In the genomic region with DNA sequence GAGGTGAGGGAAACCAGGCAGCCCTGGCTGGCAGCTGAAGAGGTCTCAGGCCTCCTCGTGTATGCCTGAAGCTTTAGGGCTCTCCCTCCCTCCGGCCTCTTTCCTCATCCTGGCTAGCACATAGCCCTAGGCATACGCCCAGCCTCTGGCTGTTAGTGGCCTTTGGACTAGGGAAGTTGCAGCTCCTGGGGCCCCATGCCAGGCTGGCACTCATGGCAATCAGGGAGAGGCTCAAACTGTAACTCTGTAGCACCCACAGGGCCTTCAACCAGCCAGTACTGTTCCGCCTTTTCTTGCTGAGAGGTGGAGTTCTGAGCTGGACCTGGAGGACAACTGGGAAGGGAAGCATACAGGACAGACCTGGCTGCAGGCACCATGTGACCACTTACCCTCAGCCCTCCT, we compare ENCODE assay signal across 11 mouse cellular contexts. TPM values are rescaled to one million over a fixed set of nuclear protein-coding genes. Genes with fewer than 3 reads are reported as not detected.
DNase-seq lines count a peak whose midpoint lies in the region; ATAC-seq lines count a peak whose summit lies in the region.
"Had no signal": no experiment of that assay in that cellular context is flagged by ENCODE, and none has a peak within 500 bp of the region (broad histone marks: within the 10 kb centered on the region; RNA-seq: fewer than 3 reads in every experiment).

No protein-coding gene starts in this region.

- H3K9me3 ChIP-seq in intestine, embryonic 16.5 days (ENCODE audit: control insufficient read depth, low read length) = peaks cover 9% of the 10 kb centered on the region
- H3K9me3 ChIP-seq: embryonic facial prominence, embryonic 13.5 days; liver, embryonic 15.5 days had no signal

- DNase-seq in lung, adult 18-20 months = peak; percentile 79 to 80
- DNase-seq in lung, postnatal 4 days = no peak
- DNase-seq in adrenal gland, postnatal 25 days = peak; percentile 47
- peak; percentile 91 for DNase-seq in skeletal muscle tissue, adult 2 months (ENCODE audit: low read depth, low spot score)
- no peak for DNase-seq in thymus, postnatal 36 days
- DNase-seq: cerebellum, adult 9-11 months; heart, postnatal 36 days had no signal

- H3K27ac ChIP-seq in intestine, embryonic 16.5 days (ENCODE audit: low read length) = peak overlapping the region; percentile 81
- H3K27ac ChIP-seq: embryonic facial prominence, embryonic 13.5 days; liver, embryonic 15.5 days had no signal

- peak; percentile 89 for ATAC-seq in intestine, embryonic 16.5 days
- ATAC-seq in erythroid progenitor cell, adult 5-6 weeks (replicated peaks; ENCODE audit: low FRiP score, poor library complexity, severe bottlenecking) = no peak

- no peaks in the 10 kb centered on the region for H3K36me3 ChIP-seq in intestine, embryonic 16.5 days (ENCODE audit: control insufficient read depth, insufficient read depth, low read length)
- H3K36me3 ChIP-seq: embryonic facial prominence, embryonic 13.5 days; liver, embryonic 15.5 days had no signal

- 51% methylated on average over 4 of the region's 4 CpGs for WGBS in intestine, embryonic 16.5 days

- peaks cover 16% of the 10 kb centered on the region for H3K4me1 ChIP-seq in intestine, embryonic 16.5 days (ENCODE audit: control insufficient read depth, insufficient read depth, low read length)

- H3K9ac ChIP-seq in intestine, embryonic 16.5 days (ENCODE audit: low read depth, low read length) = peak overlapping the region; percentile 30
- H3K9ac ChIP-seq: embryonic facial prominence, embryonic 13.5 days; liver, embryonic 15.5 days had no signal

- 0 out of 2 replicates have a peak overlapping the region, but pooled peaks have one; percentile 1 for H3K4me3 ChIP-seq in intestine, embryonic 16.5 days (ENCODE audit: low read length)
- H3K4me3 ChIP-seq: embryonic facial prominence, embryonic 13.5 days; liver, embryonic 15.5 days had no signal

- peak overlapping the region; percentile 21; the same call in 1 of the 2 replicates for H3K4me2 ChIP-seq in intestine, embryonic 16.5 days (ENCODE audit: low read depth, low read length)
- H3K4me2 ChIP-seq: embryonic facial prominence, embryonic 13.5 days; liver, embryonic 15.5 days had no signal

- no peaks in the 10 kb centered on the region for H3K27me3 ChIP-seq in intestine, embryonic 16.5 days (replicated peaks; ENCODE audit: control insufficient read depth, insufficient read depth, low read length)
- H3K27me3 ChIP-seq: embryonic facial prominence, embryonic 13.5 days; liver, embryonic 15.5 days had no signal

RNA-seq across cellular contexts. Expression of gene Jade2, which starts 19.5 kb away (rescaled TPM):
- total RNA-seq in adrenal gland, postnatal 25 days (2021) = 16.3 and 19.8 TPM in 2 replicates
- polyA plus RNA-seq in intestine, embryonic 16.5 days (2015; fragmentation: Nextera tagmentation; extraction: Ambion mirVana) = 1.3 and 1.5 TPM in 2 replicates
- 4.3 and 4.6 TPM in 2 replicates for total RNA-seq in erythroid progenitor cell, adult 5-6 weeks (2015; ENCODE audit: low replicate concordance)
- total RNA-seq in erythroid progenitor cell, adult 5-6 weeks (2017; ENCODE audit: low replicate concordance) = 5.6 and 5.9 TPM in 2 replicates

Comparison
In these comparisons a context has a peak if more than half of its experiments do, and no peak if none do; other contexts are left out.
1. DNase-seq: peak in lung, adult 18-20 months (2 of 2), adrenal gland, postnatal 25 days (single experiment) and skeletal muscle tissue, adult 2 months (single experiment); none in lung, postnatal 4 days (0 of 2) and thymus, postnatal 36 days (0 of 2).